Mouse (Mus musculus): ENCODE data around the gene Psmb8. TPM values are rescaled to one million over a fixed set of nuclear protein-coding genes. Genes with fewer than 3 reads are reported as not detected.

Psmb8 gene
- total and polyA plus RNA-seq, 3 experiments, result 12.3 to 33.5 (median 18.9) TPM

- TF ChIP-seq POLR2A (IDR thresholded peaks at IDR 0.05; ENCODE audit: insufficient read depth, low read depth, low read length) (no peak), EP300 (IDR thresholded peaks at IDR 0.05; ENCODE audit: insufficient read depth, low read depth, low read length) (peak; percentile 67; the same call in 1 of the 2 replicates), CTCF (IDR thresholded peaks at IDR 0.05) (peak; percentile 83)
- intact Hi-C loops (cut with DNase I), result loop anchor here (1.0 kb wide), 2 partner anchors 34 to 68 kb away; no protein-coding TSS in a partner anchor
Measured at GRCm38 (mm10) chr17:34169279-34169678, 28.2 kb upstream of the Psmb8 start.

DNA sequence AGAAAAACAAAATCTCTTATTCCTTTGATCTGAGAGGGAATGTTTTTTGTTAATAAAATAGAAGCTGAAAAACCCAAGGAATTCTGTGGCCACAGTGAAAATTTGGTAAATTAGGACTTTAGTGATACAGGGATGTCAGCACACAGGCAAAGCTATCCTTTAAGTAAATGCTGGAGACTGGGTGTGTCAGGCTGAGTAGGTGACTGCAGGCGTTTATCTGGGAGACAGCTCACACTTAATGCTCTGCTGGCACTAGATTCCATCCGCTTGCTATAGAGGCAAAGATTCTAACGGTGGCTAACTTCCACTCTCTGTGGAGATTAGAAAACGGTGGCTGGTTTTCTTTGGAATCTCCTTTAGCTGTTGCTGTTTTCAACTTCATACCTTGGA lies 27.0 kb upstream of the Psmb8 start:
- H3K9ac ChIP-seq (ENCODE audit: low read depth, low read length), result no peak overlapping the region
- no peak overlapping the region for H3K4me3 ChIP-seq
- 18% methylated on average over 4 of the region's 4 CpGs for WGBS
- no peaks in the 10 kb centered on the region for H3K36me3 ChIP-seq (ENCODE audit: control insufficient read depth, insufficient read depth, low read length)
- intact Hi-C loops (cut with DNase I), result loop anchor here (1.0 to 2.0 kb wide), 4 partner anchors 34 to 178 kb away; no protein-coding TSS in a partner anchor
- H3K27me3 ChIP-seq (ENCODE audit: control insufficient read depth, insufficient read depth, low read length), result no peaks in the 10 kb centered on the region; the same call in 1 of the 2 replicates
- no peak for TF ChIP-seq POLR2A (IDR thresholded peaks at IDR 0.05; ENCODE audit: insufficient read depth, low read depth, low read length)
- H3K4me1 ChIP-seq (ENCODE audit: control insufficient read depth, insufficient read depth, low read length), result no peaks in the 10 kb centered on the region
- H3K27ac ChIP-seq, result no peak overlapping the region
- DNase-seq, result no peak
- no peaks in the 10 kb centered on the region for H3K79me2 ChIP-seq (replicated peaks; ENCODE audit: control insufficient read depth, insufficient read depth, low read length)

More at GRCm38 (mm10) chr17:34169279-34169678, 28.2 kb upstream of the Psmb8 start:
- Histone ChIP-seq H3K27ac (no peak overlapping the region), H3K79me2 (replicated peaks; ENCODE audit: control insufficient read depth, insufficient read depth, low read length) (no peaks in the 10 kb centered on the region), H3K9ac (ENCODE audit: low read depth, low read length) (no peak overlapping the region), H3K36me3 (ENCODE audit: control insufficient read depth, insufficient read depth, low read length) (no peaks in the 10 kb centered on the region), H3K4me3 (no peak overlapping the region), H3K27me3 (ENCODE audit: control insufficient read depth, insufficient read depth, low read length) (no peaks in the 10 kb centered on the region; the same call in 1 of the 2 replicates), H3K4me1 (ENCODE audit: control insufficient read depth, insufficient read depth, low read length) (no peaks in the 10 kb centered on the region)
- peak in 1 of 2 experiments; percentile 32 for DNase-seq
- WGBS, result 1% methylated on average over 2 of the region's 2 CpGs

DNA sequence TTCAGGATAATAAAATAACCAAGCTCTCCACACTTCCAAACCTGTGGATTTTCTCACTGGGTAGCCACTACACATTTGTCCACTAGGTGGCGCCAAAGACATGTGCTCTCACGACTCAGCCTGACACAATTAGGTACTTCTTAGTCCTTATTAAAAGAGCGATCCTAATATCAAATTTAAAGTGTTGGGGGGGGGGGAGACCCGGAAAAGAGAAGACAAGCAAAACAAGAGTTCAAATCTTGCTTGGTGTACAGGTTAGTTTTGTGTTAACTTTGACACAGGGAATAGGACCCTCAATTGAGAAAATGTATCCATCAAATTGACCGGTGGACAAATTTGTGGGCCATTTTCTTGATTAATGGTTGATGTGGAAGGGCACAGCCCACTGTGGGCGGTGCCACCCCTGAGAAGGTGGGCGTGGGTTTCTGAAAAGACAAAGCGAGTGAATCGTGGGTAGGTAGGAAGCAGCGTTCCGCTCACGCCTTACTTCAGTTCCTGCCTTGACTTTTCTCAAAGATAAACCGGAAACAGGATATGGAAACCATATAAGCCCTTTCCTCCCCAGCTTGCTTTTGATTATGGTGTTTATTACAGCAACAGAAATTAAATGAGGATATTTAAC lies 26.5 kb upstream of the Psmb8 start:
- H3K4me1 ChIP-seq (ENCODE audit: control insufficient read depth, insufficient read depth, low read length), result no peaks in the 10 kb centered on the region
- no peak for TF ChIP-seq EP300 (IDR thresholded peaks at IDR 0.05; ENCODE audit: insufficient read depth, low read depth, low read length)
- TF ChIP-seq POLR2A (IDR thresholded peaks at IDR 0.05; ENCODE audit: insufficient read depth, low read depth, low read length), result no peak
- TF ChIP-seq CTCF (IDR thresholded peaks at IDR 0.05), result peak; percentile 85
- H3K36me3 ChIP-seq (ENCODE audit: control insufficient read depth, insufficient read depth, low read length), result no peaks in the 10 kb centered on the region
- H3K27ac ChIP-seq, result peak overlapping the region; percentile 5; the same call in 1 of the 2 replicates
- intact Hi-C loops (cut with DNase I), result loop anchor here (1.0 to 2.0 kb wide), 4 partner anchors 33 to 178 kb away; no protein-coding TSS in a partner anchor
- H3K9ac ChIP-seq (ENCODE audit: low read depth, low read length), result no peak overlapping the region
- peak overlapping the region; percentile 37; the same call in 1 of the 2 replicates for H3K4me3 ChIP-seq
- whole genome bisulfite sequencing, result 21% methylated on average over 13 of the region's 13 CpGs
- no peaks in the 10 kb centered on the region for H3K27me3 ChIP-seq (ENCODE audit: control insufficient read depth, insufficient read depth, low read length)
- DNase-seq, result peak; percentile 80 to 84
- H3K79me2 ChIP-seq (replicated peaks; ENCODE audit: control insufficient read depth, insufficient read depth, low read length), result no peaks in the 10 kb centered on the region

GRCm38 (mm10) chr17:34172528-34172927 lies 25.0 kb upstream of the Psmb8 start:
- H3K36me3 ChIP-seq (ENCODE audit: control insufficient read depth, insufficient read depth, low read length), result no peaks in the 10 kb centered on the region
- peak; percentile 39 for TF ChIP-seq CTCF (IDR thresholded peaks at IDR 0.05)
- TF ChIP-seq POLR2A (IDR thresholded peaks at IDR 0.05; ENCODE audit: insufficient read depth, low read depth, low read length), result no peak
- H3K27ac ChIP-seq, result no peak overlapping the region
- intact Hi-C loops (cut with DNase I), result no loop called here
- H3K27me3 ChIP-seq (ENCODE audit: control insufficient read depth, insufficient read depth, low read length), result no peaks in the 10 kb centered on the region
- no peak for DNase-seq
- H3K79me2 ChIP-seq (replicated peaks; ENCODE audit: control insufficient read depth, insufficient read depth, low read length), result no peaks in the 10 kb centered on the region
- no peak overlapping the region for H3K4me3 ChIP-seq
- no peaks in the 10 kb centered on the region for H3K4me1 ChIP-seq (ENCODE audit: control insufficient read depth, insufficient read depth, low read length)
- WGBS, result over 99% methylated on average over 5 of the region's 5 CpGs
- H3K9ac ChIP-seq (ENCODE audit: low read depth, low read length), result no peak overlapping the region

DNA sequence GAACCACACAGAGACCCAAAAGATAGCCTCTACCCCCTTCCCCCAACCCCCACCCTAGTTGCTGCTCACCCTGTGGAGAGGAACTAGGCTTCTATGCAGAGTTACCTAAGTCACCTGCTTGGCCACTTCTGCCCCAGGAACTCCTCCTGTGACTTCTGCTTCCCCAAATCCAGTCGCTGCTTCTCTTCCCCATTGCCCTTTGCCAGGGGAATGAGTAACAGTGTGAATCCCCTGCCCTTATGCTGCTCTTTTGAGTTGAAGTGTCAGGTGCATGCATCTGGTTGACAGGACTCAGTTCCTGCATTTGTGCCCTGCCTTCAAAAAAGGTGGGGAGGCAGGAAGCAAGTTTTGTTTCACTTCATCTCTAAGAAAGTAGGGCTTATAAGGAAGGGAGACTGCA lies 23.4 kb upstream of the Psmb8 start:
- no peaks in the 10 kb centered on the region for H3K36me3 ChIP-seq (ENCODE audit: control insufficient read depth, insufficient read depth, low read length)
- no peaks in the 10 kb centered on the region for H3K27me3 ChIP-seq (ENCODE audit: control insufficient read depth, insufficient read depth, low read length)
- intact Hi-C loops (cut with DNase I), result no loop called here
- H3K27ac ChIP-seq, result no peak overlapping the region
- H3K4me3 ChIP-seq, result no peak overlapping the region
- H3K9ac ChIP-seq (ENCODE audit: low read depth, low read length), result no peak overlapping the region
- no peak for DNase-seq
- H3K4me1 ChIP-seq (ENCODE audit: control insufficient read depth, insufficient read depth, low read length), result no peaks in the 10 kb centered on the region
- no peaks in the 10 kb centered on the region for H3K79me2 ChIP-seq (replicated peaks; ENCODE audit: control insufficient read depth, insufficient read depth, low read length)
- TF ChIP-seq CTCF (IDR thresholded peaks at IDR 0.05), result no peak
- no peak for TF ChIP-seq POLR2A (IDR thresholded peaks at IDR 0.05; ENCODE audit: insufficient read depth, low read depth, low read length)
- TF ChIP-seq EP300 (IDR thresholded peaks at IDR 0.05; ENCODE audit: insufficient read depth, low read depth, low read length), result no peak
- WGBS, result 53% methylated on average over 1 of the region's 1 CpGs

DNA sequence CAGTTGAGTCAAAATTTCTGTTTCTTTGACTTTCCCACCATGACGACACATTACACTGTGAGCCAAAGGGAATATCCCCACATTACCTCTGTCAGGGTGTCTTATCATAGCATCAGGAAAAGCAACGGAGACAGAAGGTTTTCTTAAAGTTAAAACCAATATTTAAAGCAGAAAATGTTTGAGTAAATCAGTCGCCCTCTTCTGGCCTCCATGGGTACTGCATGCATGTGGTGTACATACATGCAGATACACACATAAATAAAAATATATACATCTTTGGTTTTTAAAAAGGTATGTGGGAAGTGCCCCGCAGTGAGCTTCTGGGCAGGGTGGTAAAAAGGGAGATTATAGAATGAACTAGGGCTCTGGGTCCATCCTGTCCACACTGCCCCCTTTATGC lies 20.3 kb upstream of the Psmb8 start:
- no peak overlapping the region for H3K4me3 ChIP-seq
- 68% methylated on average over 4 of the region's 4 CpGs for WGBS
- H3K9ac ChIP-seq (ENCODE audit: low read depth, low read length), result no peak overlapping the region
- no peaks in the 10 kb centered on the region for H3K36me3 ChIP-seq (ENCODE audit: control insufficient read depth, insufficient read depth, low read length)
- intact Hi-C loops (cut with DNase I), result no loop called here
- H3K79me2 ChIP-seq (replicated peaks; ENCODE audit: control insufficient read depth, insufficient read depth, low read length), result no peaks in the 10 kb centered on the region
- no peaks in the 10 kb centered on the region for H3K4me1 ChIP-seq (ENCODE audit: control insufficient read depth, insufficient read depth, low read length)
- TF ChIP-seq POLR2A (IDR thresholded peaks at IDR 0.05; ENCODE audit: insufficient read depth, low read depth, low read length) (no peak), CTCF (IDR thresholded peaks at IDR 0.05) (peak; percentile 54)
- H3K27me3 ChIP-seq (ENCODE audit: control insufficient read depth, insufficient read depth, low read length), result no peaks in the 10 kb centered on the region
- DNase-seq, result no peak
- H3K27ac ChIP-seq, result no peak overlapping the region

Data from heart, adult 2 months (tissue).